21 mouse cellular contexts compared by ENCODE assay signal in genomic region chr17:30487695-30488094, GRCm38 (mm10).
"Had no signal": no experiment of that assay in that cellular context is flagged by ENCODE, and none has a peak within 500 bp of the region (broad histone marks: within the 10 kb centered on the region; RNA-seq: fewer than 3 reads in every experiment).

No protein-coding gene starts in this region.

- H3K4me1 ChIP-seq: intestine, embryonic 15.5 days; limb, embryonic 10.5 days; limb, embryonic 12.5 days had no signal

- H3K9me3 ChIP-seq: hindbrain, embryonic 12.5 days; intestine, embryonic 15.5 days; limb, embryonic 10.5 days; limb, embryonic 12.5 days had no signal

- H3K27me3 ChIP-seq: heart, embryonic 12.5 days; hindbrain, embryonic 12.5 days; intestine, embryonic 15.5 days; limb, embryonic 12.5 days had no signal

- H3K4me3 ChIP-seq: gastrocnemius, adult 2 months; heart, embryonic 10.5 days; heart, embryonic 12.5 days; hindbrain, embryonic 10.5 days; hindbrain, embryonic 12.5 days; intestine, embryonic 15.5 days; layer of hippocampus, adult 2 months; left cerebral cortex, adult 2 months; limb, embryonic 10.5 days; limb, embryonic 12.5 days had no signal

- H3K27ac ChIP-seq: gastrocnemius, adult 2 months; heart, embryonic 10.5 days; hindbrain, embryonic 10.5 days; hindbrain, embryonic 12.5 days; hindbrain, embryonic 14.5 days; intestine, embryonic 15.5 days; layer of hippocampus, adult 2 months; left cerebral cortex, adult 2 months; limb, embryonic 10.5 days; limb, embryonic 12.5 days had no signal

- H3K9ac ChIP-seq: heart, embryonic 12.5 days; hindbrain, embryonic 12.5 days; hindbrain, embryonic 14.5 days; intestine, embryonic 15.5 days; limb, embryonic 12.5 days had no signal

- H3K36me3 ChIP-seq: intestine, embryonic 15.5 days had no signal

- DNase-seq: gastrocnemius, adult 2 months; gastrocnemius, postnatal 10 days; gastrocnemius, postnatal 25 days; heart, postnatal 10 days; heart, postnatal 4 days; kidney, adult 18-20 months; kidney, adult 8-10 months; kidney, postnatal 10 days; kidney, postnatal 25 days; kidney, postnatal 4 days; liver had no signal
